Mouse (Mus musculus): ENCODE measurements around the gene Wscd2.

- TF ChIP-seq POLR2A (IDR thresholded peaks at IDR 0.05; ENCODE audit: borderline replicate concordance, extremely low read depth, low read depth, low read length) (no peak), CTCF (IDR thresholded peaks at IDR 0.05; ENCODE audit: insufficient read depth, low read length) (no peak)
Measured at GRCm38 (mm10) chr5:113611771-113612233, 121.7 kb downstream of the Wscd2 start.
